Mouse (Mus musculus) G1E (cell line): ENCODE measurements around the gene Gucd1.

Experiments used
- CTCF ChIP-seq: IDR thresholded peaks from 2 replicates; pipeline ENCODE4 v1.5.1; 2012; ENCODE audit warnings: low read depth, low read length, inconsistent platforms, mixed read lengths
- GATA1 ChIP-seq: IDR thresholded peaks from 2 replicates; pipeline ENCODE4 v1.6.1; 2012; ENCODE audit warnings: borderline replicate concordance, low read length, inconsistent platforms, mixed read lengths

GRCm38 (mm10) chr10:75491234-75491935 is 26.4 kb downstream of the Gucd1 start:
- no peak for TF ChIP-seq CTCF
- no peak for TF ChIP-seq GATA1
